Mouse (Mus musculus) testis, adult 2 months (tissue): Measurements from ENCODE around the gene Pvr.

Experiments used
- CTCF ChIP-seq: fragments of 200-500 bp; IDR thresholded peaks from 2 replicates; pipeline ENCODE4 v1.5.1; 2012; ENCODE audit warnings: low read depth, mild to moderate bottlenecking, inconsistent platforms, low read length, moderate library complexity; ENCODE audit not compliant: control insufficient read depth, insufficient read depth, insufficient replicate concordance
- POLR2A ChIP-seq: fragments of 200-500 bp; IDR thresholded peaks from 2 replicates; pipeline ENCODE4 v1.6.1; 2012; ENCODE audit warnings: low read depth, mild to moderate bottlenecking, inconsistent platforms, low read length, moderate library complexity; ENCODE audit not compliant: control insufficient read depth

- TF ChIP-seq POLR2A (no peak), CTCF (no peak)
Observed at GRCm38 (mm10) chr7:19920166-19920505, 824 bp downstream of the Pvr start.
